Mouse (Mus musculus): Measurements from ENCODE around the gene Calcrl.
"Not testable (repeated sequence)": the region's sequence is repeated elsewhere in the genome, so short reads cannot be mapped to it uniquely, and the experiment has no call there.

The Calcrl gene

DNA sequence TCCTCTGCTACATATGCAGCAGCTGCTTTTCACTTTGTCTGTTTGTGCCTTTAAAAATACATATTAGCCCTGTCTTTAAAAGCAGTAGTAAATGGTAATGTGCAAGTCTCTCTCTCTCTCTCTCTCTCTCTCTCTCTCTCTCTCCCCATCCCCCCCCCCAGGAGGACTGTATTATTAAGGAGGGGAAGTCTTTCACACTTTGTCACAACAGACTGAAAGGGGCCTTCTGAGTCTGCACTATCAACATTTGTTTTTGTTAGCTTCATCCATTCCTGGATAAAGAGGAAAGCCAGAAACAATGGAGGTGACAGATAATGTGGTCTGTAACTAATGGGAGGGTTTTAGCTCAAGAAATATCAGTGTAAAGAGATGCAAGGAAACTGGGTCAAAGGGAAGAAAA lies 36.1 kb downstream of the Calcrl start:
- DNase-seq (ENCODE audit: low read depth, low spot score), result no peak

DNA sequence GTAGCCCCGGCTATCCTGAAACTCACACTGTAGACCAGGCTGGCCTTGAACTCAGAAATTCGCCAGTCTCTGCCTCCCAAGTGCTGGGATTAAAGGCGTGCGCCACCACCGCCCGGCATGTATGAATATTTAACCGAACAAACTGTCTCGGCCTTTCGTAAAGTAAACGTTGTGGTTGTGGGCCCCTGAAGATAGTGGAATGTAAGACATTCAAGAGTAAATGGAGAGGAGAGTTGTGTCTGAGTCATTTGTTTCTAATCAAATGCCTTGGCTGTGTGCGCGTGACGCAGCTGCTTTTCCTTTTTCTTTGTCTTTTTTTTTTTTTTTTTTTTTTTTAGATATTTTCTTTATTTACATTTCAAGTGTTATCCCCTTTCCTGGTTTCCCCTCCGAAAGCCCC lies 36.7 kb downstream of the Calcrl start:
- not testable (repeated sequence) for DNase-seq (ENCODE audit: low read depth, low spot score)

DNA sequence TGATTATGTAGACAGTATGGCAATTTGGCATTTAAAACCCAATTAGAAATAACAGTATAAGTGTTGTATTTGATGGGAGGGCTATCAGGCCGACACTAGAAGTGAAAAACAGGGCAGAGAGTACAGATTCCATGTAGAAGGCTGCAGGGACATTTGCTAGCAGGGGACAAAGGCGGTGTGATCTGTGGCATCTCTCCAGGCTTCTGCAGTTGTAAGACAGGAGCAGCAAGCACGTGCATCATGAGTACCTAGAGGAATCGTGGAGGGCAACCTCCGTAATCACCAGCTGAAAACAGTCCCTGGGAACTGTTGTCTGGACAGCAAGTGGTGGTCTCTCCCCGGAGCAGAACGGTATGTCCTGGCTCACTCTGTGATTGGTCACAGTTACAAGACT lies 37.2 kb downstream of the Calcrl start:
- DNase-seq (ENCODE audit: low read depth, low spot score), result no peak

DNA sequence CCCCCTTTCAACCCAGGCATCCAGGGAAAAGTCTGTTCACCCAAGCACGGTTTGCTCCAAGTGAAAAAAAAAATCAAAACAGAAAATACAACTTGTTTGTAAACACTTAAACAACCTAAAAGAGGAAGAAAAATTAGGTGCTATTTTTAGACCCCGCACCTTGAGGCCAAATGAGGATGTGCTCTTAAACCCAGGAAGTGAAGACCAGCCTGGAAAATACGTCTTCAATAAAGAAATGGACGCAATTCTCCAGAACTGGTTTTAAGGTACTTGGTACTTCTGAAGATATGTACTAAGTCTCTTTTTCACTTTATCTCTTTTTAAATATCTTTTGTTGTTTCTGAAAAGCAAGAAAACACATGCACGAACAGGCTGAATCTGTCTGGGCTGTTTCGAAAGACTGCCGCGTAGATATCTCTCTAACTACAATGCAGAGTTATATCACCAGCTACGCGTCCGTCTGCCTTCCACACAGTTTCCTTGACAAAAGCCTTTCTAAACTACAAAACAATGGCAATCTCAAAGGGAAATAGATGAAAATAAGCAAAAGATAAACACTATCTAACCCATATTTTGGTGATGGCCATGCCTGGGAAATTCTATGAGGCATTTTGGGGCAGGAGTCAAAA lies 37.7 kb downstream of the Calcrl start:
- DNase-seq (ENCODE audit: low read depth, low spot score), result no peak

DNA sequence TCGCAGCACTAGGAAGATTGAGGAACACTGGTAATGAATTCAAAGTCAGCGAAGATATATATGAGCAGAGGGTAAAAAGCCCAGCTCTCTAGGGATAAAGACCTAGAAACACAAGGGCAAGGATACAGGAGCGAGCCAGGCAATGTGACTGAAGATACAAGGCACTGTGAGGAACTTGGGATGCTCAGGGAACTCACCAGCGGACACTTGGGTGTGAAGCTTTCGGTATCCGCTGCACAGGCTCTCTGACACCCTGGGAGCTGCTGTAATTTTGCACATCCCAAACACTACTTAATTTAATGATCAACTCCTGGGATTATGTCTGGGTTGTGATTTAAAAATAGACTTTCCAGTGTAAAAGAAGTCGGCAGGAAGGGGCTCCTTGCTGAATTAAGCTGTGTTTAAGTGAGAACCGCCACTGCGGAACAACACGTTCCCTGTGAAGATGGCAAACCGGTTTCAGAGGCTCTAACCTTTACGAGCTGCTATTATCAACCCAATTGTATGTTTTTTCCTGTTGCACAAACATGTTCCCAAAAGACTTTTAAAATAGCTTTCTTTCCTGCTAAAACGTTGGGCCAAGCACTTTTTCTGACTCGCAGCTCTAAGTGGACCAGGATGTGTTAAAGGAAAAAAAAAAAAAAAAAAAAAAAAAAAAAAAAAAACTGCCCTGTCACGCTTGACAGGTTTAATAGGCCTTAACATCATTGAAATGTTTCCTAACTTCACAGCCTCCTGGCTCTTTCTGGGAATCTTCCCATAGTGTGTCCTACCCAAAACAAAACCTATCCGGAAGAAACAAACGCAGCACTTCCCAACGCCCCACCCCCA lies 38.4 kb downstream of the Calcrl start:
- DNase-seq (ENCODE audit: low read depth, low spot score), result no peak

DNA sequence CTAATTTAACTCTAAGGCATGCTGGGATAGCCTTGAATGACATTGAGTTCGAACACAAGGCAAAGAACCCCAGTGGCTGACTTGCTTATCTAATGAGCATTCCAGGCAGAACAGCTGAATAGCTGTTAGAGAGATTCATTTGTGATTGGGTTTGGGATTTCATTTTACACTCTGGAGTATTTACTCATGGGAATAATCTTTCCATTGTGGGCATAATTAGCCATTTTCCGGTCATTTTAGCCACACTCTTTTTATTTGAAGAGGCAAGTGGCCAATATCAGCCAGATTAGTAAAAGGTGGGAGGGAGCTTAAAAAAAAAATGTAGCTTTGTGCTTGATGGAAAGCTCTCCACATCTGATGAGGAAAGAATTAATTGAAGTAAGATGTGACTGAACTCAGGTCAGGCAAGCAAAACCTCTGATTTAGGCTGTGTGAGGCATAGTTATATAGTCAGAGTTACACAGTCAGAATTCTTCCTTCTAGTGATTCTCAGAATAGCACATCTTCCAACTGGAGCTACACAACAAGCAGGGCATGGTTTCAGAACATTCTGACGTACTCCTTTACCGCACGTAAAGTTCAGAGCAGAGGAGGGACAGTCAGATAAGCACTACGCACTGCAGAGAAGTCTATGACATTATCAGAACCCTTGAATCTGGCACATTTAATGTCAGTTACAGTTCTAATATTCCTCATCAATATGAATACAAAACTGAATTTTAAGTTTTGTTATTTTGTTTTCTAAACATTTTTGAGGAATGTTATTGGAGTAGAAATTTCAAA lies 40.1 kb downstream of the Calcrl start:
- DNase-seq (ENCODE audit: low read depth, low spot score), result no peak

DNA sequence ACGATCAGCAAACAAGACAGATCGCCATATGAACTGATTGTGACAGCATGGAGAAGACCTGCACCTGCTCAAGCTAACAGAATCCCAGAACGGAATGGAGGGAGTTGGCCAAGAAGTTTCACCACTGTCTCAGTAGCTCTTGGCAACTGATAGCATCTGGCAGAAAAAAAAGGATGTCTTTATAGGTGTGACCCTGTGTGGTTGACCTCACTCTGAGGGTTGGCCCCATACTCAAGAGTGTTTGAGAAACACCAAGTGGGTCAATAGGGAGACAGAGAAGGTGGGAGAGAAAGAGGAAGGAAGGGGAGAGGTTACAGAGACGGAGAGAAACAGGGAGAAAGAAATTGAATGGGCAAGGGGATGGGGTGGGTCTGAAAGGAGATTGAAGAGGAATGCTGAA lies 41.4 kb downstream of the Calcrl start:
- no peak for DNase-seq (ENCODE audit: low read depth, low spot score)

DNA sequence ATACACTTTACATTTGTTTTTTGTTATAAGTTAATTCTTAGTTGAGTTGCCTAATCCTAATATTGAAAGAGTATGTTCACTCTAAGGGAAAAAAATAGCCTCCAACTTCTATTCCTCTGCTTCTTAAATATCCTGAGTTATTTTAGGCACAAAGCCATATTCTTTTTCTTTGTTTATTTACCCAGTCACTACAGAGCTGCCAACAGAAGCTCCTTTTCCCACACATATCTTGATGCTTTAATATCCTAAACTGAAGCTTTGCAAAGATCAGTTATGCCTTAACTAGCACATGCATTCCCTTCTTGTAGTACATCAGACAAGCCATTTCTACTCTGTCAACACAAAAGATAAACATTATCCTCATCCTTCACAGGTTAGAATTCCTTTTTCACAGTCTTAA lies 42.7 kb downstream of the Calcrl start:
- no peak for DNase-seq (ENCODE audit: low read depth, low spot score)

DNA sequence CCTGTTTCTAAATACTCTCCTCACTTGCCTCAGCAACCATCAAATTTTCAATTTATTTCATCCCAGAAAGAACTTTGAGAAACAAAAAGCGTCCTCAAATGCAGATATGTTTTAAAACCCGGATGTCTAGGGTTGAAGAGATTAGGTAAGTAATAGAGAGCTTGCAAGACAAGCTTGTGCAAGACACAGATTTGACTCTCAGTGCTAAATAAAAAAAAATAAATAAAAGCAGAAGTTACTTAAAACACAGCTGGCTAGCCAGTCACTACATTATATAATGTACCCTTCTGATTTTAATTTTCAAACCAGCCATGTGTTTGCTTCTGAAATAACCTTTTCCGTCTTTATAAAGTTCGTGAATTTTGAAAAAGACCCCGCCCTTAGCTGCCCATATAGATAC lies 43.2 kb downstream of the Calcrl start:
- no peak for DNase-seq (ENCODE audit: low read depth, low spot score)

DNA sequence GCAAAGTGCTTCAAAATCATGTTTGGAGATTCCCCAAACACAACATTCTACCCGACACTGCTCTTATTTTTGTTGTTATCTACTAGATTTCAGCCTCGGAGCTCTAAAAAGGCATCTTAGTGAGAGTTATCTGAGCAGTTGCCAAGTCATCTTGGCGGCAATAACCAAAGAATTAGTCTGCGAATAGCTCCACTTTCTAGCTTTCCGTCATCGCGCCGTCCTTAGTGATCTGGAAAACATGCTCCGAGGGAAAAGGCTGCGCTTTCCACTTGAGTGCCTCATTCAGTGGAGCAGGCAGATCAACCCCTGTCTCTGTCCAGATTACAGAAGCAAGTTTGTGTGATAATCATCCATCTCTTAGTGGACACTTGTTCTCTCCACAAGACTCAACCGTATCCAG lies 44.4 kb downstream of the Calcrl start:
- no peak for DNase-seq (ENCODE audit: low read depth, low spot score)

DNA sequence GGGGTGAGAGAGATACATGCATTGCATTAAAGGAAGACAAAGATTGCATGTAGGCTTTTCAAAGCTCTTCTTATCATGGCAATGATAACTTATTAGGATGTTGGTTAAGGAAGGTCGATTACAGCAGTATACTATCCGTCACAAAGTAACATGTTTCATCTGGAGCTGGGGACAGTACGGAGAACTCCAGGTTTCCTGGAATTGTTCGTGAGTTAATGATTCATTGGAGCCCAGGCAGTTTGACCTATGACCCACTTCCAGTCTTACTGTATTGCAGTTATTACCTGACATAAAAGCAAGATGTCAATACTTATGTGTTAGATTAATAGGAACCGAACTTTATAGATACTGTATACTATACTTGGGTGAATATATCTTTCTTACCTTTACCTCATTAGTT lies 46.5 kb downstream of the Calcrl start:
- no peak for DNase-seq (ENCODE audit: low read depth, low spot score)

DNA sequence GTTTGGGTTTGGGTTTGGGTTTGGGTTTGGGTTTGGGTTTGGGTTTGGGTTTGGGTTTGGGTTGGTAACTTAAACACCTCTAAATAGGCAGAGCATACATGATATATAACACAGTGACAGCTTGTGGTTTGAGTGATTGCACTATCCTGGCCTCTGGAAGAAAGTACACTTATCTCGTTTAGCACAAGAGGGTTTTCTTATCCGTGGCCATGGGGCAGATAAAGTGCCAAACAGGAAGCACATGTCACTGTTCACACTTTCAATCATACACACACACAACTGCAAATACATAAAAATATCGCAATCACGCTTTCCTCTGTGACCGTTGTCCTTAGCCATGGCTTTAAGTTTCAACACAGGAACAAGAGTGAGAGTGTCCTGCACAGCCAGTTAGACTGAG lies 56.0 kb downstream of the Calcrl start:
- DNase-seq (ENCODE audit: low read depth, low spot score), result no peak

DNA sequence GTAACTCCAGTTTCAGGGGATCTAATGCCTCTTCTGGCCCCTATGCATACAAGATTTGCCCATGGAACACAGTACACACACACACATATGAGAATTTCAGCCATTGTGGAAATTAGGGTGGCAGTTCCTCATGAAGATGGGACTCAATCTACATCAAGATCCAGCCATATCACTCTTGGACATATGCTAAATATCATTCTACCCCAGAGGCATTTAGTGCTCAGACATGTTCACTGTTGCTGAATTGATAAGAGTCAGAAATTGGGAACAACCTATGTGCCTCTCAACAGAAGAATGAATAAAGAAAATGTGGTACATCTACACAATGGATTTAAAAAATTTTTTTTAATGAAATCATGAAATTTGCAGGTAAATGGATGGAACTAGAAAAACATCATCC lies 58.5 kb downstream of the Calcrl start:
- DNase-seq (ENCODE audit: low read depth, low spot score), result no peak

DNA sequence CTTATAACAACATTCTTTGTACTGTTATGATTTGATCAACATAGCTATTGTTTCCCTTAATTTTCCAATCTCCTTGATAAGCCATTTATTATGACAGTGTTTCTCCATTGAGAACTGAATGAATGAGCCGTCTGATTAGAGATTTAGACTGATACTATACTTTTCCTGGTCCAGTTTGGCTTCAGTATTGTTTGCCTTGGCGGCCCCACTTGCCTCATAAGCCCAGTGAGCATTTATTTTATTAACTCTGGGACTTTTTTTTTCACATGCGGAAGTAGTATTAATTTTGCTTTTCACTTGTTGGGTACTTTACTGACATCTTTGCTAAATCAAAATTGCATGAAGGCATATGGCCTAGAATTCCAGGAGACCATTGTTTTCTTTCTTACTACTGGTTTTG lies 59.9 kb downstream of the Calcrl start:
- no peak for DNase-seq (ENCODE audit: low read depth, low spot score)

DNA sequence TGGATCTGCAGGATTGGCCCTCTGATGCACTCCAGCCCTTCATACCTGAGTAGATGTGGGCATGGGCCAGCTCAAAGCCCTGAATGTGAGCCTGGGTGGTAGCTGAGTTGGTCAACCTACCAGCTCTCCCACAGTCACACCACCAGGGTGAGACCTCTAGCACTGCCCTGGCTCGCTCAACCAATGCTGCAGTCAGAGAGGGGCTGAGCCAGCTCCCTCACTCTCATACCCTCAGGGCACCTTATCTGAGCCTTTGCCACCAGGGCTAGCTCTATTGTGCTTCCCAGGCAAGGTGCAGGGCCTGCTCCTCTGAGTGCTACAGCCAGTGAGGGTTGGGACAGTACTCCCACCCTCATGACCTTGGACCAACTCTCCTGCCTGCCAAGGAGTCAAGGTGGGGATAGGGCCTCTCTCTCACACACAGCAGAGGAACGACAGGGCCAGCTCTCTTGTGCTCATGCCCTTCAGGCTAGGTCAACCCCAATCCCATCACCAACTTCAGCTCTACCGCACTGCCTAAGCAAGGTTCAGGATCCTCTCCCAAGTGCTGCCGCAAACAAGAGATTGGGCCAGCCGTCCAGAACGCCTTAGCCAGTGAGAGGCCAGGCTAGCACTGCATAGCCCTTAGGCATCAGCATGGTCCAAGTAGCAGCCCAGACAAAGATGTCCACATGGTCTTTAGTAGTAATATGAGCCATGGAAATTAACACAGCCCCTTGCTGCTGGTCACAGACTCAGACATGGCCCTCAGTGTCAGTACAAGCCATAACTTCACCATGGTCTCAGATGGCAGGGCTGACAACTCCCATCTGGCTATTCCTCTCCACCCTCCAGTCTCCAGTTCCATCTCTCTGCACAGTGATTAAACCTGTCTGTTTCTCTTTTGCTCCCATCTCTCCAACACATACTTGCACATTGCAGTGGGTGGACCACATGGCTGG lies 62.2 kb downstream of the Calcrl start:
- no peak for DNase-seq (ENCODE audit: low read depth, low spot score)

DNA sequence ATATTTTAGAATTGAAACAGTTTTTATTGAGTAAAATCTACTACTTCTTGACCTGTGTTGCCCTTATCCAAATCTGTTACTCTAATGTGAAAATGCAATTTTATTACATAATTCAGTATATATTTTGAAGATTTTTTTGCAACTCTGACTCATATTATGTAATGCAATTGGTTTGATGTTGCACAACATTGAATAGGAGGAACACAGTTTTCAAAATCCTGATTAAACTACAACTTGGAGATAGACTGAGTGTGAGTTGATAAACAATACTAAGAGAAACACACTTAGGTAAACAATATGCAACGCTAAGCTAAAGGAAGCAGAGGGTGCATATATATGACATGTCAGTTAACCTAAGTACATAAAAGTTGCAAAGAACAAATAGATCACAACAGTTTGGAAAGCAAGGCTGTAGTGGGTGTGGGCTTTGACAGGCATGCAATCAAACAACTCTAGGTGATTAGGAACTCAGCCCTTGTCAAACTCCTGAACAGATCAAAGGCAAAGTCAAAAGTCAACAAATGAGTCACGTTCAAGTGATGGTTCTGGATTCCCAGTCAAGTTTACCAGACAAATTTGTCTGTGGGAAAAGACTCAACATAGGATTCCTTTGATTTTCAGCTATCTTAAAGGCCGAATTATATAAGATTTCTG lies 66.4 kb downstream of the Calcrl start:
- no peak for DNase-seq (ENCODE audit: low read depth, low spot score)

DNA sequence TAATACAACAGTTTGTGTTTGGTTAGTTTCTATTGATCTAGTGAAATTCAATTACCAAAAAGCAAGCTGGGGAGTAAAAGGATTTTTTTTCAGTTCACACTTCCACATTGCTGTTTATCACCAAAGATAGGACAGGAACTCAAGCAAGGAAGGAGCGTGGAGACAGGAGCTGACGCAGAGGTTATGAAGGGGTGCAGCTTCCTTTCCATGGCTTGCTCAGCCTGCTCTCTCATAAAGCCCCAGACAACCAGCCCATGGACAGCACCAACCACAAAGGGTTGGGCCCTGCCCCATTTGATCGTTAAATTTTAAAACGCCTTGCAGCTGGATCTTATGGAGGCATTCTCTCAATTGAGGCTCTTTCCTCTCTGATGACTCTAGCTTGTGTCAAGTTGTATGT lies 69.9 kb downstream of the Calcrl start:
- no peak for DNase-seq (ENCODE audit: low read depth, low spot score)

DNA sequence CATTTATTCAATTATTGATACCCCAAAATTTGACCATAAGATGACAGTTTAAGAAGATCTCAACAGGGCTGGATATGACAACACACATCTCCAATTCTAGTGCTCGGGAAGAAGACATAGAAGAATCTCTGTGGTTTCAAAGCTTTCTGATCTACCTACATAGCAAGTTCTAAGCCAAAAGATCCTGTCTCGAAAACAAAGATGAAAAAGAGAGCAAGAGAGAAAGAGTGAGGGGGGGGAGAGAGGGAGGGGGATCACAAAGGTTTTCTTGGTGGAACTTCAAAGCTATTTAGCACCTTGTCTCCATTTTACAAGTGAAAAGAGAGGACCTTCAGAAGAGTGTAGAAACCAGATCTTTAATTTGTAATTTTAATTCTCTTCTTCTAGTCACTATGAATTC lies 77.8 kb downstream of the Calcrl start:
- DNase-seq (ENCODE audit: low read depth, low spot score), result no peak

DNA sequence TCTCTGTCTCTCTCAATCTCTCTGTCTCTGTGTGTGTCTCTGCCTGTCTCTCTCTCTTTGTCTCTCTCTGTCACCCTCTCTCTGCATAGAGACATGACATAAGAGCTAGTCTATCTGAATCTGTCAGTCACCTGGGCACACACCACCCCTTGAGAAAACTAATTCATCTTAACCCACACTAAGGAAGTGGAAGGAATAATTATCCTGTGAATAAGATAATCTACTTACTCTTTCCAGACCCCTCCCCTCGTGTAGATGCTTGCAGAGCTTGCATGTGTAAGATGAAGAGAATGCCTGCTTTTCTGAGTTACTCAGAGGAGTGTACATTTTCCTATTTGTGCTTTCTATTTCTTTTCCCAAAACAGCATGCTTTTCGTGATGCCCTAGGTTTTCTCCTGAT lies 81.5 kb downstream of the Calcrl start:
- no peak for DNase-seq (ENCODE audit: low read depth, low spot score)

DNA sequence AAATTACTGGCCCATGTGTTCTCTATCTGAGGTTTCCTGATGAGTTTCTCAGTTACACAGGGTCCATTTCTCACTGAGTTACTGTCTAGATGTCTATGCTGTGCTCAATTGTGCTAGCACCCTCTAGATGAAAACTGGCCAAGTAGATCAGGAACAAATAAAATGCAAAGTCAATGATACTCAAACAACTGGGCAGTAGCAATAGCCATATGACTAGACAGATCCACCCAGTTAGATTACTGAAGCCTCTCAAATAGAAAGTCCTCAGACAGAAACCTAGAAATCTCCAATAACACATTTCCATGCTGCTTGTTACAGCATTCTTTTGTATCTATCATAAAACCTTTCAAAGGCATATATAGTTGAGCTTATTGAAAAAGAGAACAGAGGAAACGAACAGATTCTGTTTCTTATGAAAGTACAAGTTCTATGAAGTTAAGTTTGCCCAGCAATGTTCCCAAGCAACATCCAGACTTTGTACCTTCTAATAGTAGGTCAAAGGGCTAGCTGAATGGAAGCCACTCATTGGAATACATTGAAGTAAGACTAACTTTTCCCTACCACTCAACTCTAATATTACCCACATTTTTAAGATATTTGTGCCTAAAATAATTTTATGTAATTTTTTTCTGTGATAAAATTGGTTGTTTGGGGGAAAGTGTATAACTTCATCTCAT lies 87.3 kb downstream of the Calcrl start:
- no peak for DNase-seq (ENCODE audit: low read depth, low spot score)

DNA sequence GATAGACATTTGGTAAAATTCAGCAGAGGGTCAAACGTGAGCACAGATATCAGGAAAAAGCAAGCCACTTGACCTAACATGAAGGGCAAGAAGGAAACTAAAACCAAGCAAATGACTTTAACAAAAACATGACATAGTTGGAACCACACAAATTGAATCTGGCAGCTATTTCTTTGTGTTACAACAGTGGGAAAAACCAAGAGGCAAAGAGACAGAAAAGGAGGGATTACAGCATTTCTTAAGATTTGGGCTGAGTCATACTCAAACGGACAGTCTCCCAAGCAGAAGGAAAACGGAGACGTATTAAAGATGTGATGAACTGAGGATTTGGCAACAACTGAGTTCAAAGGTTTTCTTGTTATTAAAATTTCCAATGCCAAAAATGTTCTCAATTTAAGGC lies 88.9 kb downstream of the Calcrl start:
- DNase-seq (ENCODE audit: low read depth, low spot score), result no peak

Data from brain, embryonic 18.5 days (tissue).